Mouse (Mus musculus): Measurements from ENCODE around the gene Msi2.

DNA sequence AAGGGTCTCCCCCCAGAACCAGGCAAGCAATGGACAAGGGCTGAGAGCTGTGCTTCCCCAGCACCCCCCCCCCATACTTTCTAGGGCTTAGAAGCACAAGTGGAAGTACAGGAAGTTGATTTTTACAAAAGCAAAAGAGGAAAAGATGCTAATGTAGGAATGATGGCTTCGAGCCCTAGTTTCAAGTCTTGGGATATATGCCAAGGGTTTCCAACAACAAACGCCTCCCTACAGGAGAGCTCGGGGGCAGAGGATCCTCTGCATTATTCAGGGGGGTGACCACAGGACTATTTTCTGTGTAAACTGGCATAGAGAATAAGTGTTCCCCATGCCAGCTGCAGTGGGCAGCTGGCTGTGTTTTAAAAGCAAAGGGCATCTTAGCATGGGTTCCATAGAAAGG, 175.5 kb downstream of the Msi2 start:
- no peak for TF ChIP-seq CTCF (IDR thresholded peaks at IDR 0.05; ENCODE audit: control insufficient read depth, insufficient read depth, low read length)
- TF ChIP-seq POLR2A (IDR thresholded peaks at IDR 0.05; ENCODE audit: borderline replicate concordance, control insufficient read depth, low read depth, low read length) = no peak
